Mouse (Mus musculus): ENCODE results near the gene Vsx1. TPM values are rescaled to one million over a fixed set of nuclear protein-coding genes. Genes with fewer than 3 reads are reported as not detected.

Gene Vsx1
- total and polyA plus RNA-seq, 3 experiments = 0.10 to 0.14 TPM; not detected in 1

- intact Hi-C loops (cut with DNase I) = no loop called here
- DNase-seq = peak in 1 of 2 experiments; percentile 49
Measured at GRCm38 (mm10) chr2:150669454-150670045, 19.6 kb downstream of the Vsx1 start.

GRCm38 (mm10) chr2:150668956-150669355 is 20.2 kb downstream of the Vsx1 start:
- Histone ChIP-seq H3K79me2 (replicated peaks; ENCODE audit: control insufficient read depth, insufficient read depth, low read length) (no peaks in the 10 kb centered on the region; the same call in 1 of the 2 replicates), H3K27me3 (ENCODE audit: control insufficient read depth, insufficient read depth, low read length) (no peaks in the 10 kb centered on the region), H3K4me1 (ENCODE audit: control insufficient read depth, insufficient read depth, low read length) (peaks cover 5% of the 10 kb centered on the region), H3K27ac (peak overlapping the region; percentile 84; the same call in 1 of the 2 replicates), H3K9ac (ENCODE audit: low read depth, low read length) (no peak overlapping the region), H3K4me3 (no peak overlapping the region), H3K36me3 (ENCODE audit: control insufficient read depth, insufficient read depth, low read length) (peaks cover 3% of the 10 kb centered on the region; the same call in 1 of the 2 replicates)
- intact Hi-C loops (cut with DNase I) = no loop called here
- TF ChIP-seq POLR2A (IDR thresholded peaks at IDR 0.05; ENCODE audit: insufficient read depth, low read depth, low read length) (no peak), CTCF (IDR thresholded peaks at IDR 0.05) (no peak), EP300 (IDR thresholded peaks at IDR 0.05; ENCODE audit: insufficient read depth, low read depth, low read length) (no peak)
- DNase-seq = no peak
- WGBS = 75% methylated on average over 5 of the region's 5 CpGs

More at GRCm38 (mm10) chr2:150669454-150670045, 19.6 kb downstream of the Vsx1 start:
- Histone ChIP-seq H3K27me3 (ENCODE audit: control insufficient read depth, insufficient read depth, low read length) (no peaks in the 10 kb centered on the region), H3K4me1 (ENCODE audit: control insufficient read depth, insufficient read depth, low read length) (peaks cover 5% of the 10 kb centered on the region), H3K4me3 (no peak overlapping the region), H3K79me2 (replicated peaks; ENCODE audit: control insufficient read depth, insufficient read depth, low read length) (no peaks in the 10 kb centered on the region; the same call in 1 of the 2 replicates), H3K27ac (no peak overlapping the region), H3K9ac (ENCODE audit: low read depth, low read length) (no peak overlapping the region), H3K36me3 (ENCODE audit: control insufficient read depth, insufficient read depth, low read length) (0 out of 2 replicates have a peak, but pooled peaks cover under 1% of the 10 kb centered on the region)
- no peak for TF ChIP-seq CTCF (IDR thresholded peaks at IDR 0.05)
- no peak for TF ChIP-seq POLR2A (IDR thresholded peaks at IDR 0.05; ENCODE audit: insufficient read depth, low read depth, low read length)
- TF ChIP-seq EP300 (IDR thresholded peaks at IDR 0.05; ENCODE audit: insufficient read depth, low read depth, low read length) = no peak
- WGBS = 58% methylated on average over 2 of the region's 2 CpGs

GRCm38 (mm10) chr2:150667820-150668766 is 21.1 kb downstream of the Vsx1 start, which contains the start of gene Acss1:
Gene Acss1 (minus strand): TSS chr2:150668500.
- H3K27me3 ChIP-seq (ENCODE audit: control insufficient read depth, insufficient read depth, low read length) = no peaks in the 10 kb centered on the region
- DNase-seq = peak; percentile 86
- intact Hi-C loops (cut with DNase I) = no loop called here
- H3K4me1 ChIP-seq (ENCODE audit: control insufficient read depth, insufficient read depth, low read length) = peaks cover 7% of the 10 kb centered on the region
- peak within 1 kb of the TSS; percentile 94 for H3K9ac ChIP-seq (ENCODE audit: low read depth, low read length)
- H3K27ac ChIP-seq = peak within 1 kb of the TSS; percentile 84
- peaks cover 6% of the 10 kb centered on the region; the same call in 1 of the 2 replicates for H3K36me3 ChIP-seq (ENCODE audit: control insufficient read depth, insufficient read depth, low read length)
- H3K79me2 ChIP-seq (replicated peaks; ENCODE audit: control insufficient read depth, insufficient read depth, low read length) = no peaks in the 10 kb centered on the region; the same call in 1 of the 2 replicates
- peak within 1 kb of the TSS; percentile 78 for H3K4me3 ChIP-seq
- TF ChIP-seq POLR2A (IDR thresholded peaks at IDR 0.05; ENCODE audit: insufficient read depth, low read depth, low read length) = peak; percentile 66
- no peak for TF ChIP-seq CTCF (IDR thresholded peaks at IDR 0.05)
- peak; percentile 2; the same call in 1 of the 2 replicates for TF ChIP-seq EP300 (IDR thresholded peaks at IDR 0.05; ENCODE audit: insufficient read depth, low read depth, low read length)
- WGBS = 2% methylated on average over 59 of the region's 61 CpGs

- Histone ChIP-seq H3K4me3 (peak overlapping the region; percentile 78), H3K27ac (peak overlapping the region; percentile 84), H3K9ac (ENCODE audit: low read depth, low read length) (peak overlapping the region; percentile 94), H3K27me3 (ENCODE audit: control insufficient read depth, insufficient read depth, low read length) (no peaks in the 10 kb centered on the region), H3K4me1 (ENCODE audit: control insufficient read depth, insufficient read depth, low read length) (peaks cover 10% of the 10 kb centered on the region), H3K79me2 (replicated peaks; ENCODE audit: control insufficient read depth, insufficient read depth, low read length) (no peaks in the 10 kb centered on the region; the same call in 1 of the 2 replicates), H3K36me3 (ENCODE audit: control insufficient read depth, insufficient read depth, low read length) (peaks cover 13% of the 10 kb centered on the region; the same call in 1 of the 2 replicates)
- intact Hi-C loops (cut with DNase I) = no loop called here
- 3% methylated on average over 17 of the region's 17 CpGs for WGBS
- DNase-seq = peak; percentile 49 to 56
- TF ChIP-seq CTCF (IDR thresholded peaks at IDR 0.05) = no peak
- no peak; the same call in 1 of the 2 replicates for TF ChIP-seq EP300 (IDR thresholded peaks at IDR 0.05; ENCODE audit: insufficient read depth, low read depth, low read length)
- no peak for TF ChIP-seq POLR2A (IDR thresholded peaks at IDR 0.05; ENCODE audit: insufficient read depth, low read depth, low read length)
Measured at GRCm38 (mm10) chr2:150667065-150667819, 21.9 kb downstream of the Vsx1 start.

DNA sequence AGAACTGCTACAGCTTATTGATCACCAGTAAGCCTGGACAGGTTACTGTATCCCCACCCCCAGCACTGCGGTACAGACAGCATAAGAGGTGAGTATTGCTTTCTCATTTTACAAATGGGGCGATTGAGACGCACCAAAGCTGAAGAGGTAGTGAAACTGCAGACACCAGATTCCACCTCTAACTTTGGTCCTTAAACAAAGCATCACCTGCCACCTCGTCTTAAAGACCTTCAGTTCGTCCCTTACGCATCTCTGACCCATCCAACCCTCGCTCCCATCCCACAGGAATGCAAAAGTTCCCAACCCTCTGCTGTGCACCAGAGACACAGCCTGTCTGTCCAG is 22.5 kb downstream of the Vsx1 start:
- Histone ChIP-seq H3K27ac (peak overlapping the region; percentile 84), H3K79me2 (replicated peaks; ENCODE audit: control insufficient read depth, insufficient read depth, low read length) (no peaks in the 10 kb centered on the region; the same call in 1 of the 2 replicates), H3K36me3 (ENCODE audit: control insufficient read depth, insufficient read depth, low read length) (peaks cover 19% of the 10 kb centered on the region; the same call in 1 of the 2 replicates), H3K4me1 (ENCODE audit: control insufficient read depth, insufficient read depth, low read length) (peaks cover 12% of the 10 kb centered on the region), H3K27me3 (ENCODE audit: control insufficient read depth, insufficient read depth, low read length) (no peaks in the 10 kb centered on the region), H3K9ac (ENCODE audit: low read depth, low read length) (peak overlapping the region; percentile 94), H3K4me3 (peak overlapping the region; percentile 78)
- 47% methylated on average over 7 of the region's 7 CpGs for WGBS
- intact Hi-C loops (cut with DNase I) = no loop called here
- TF ChIP-seq CTCF (IDR thresholded peaks at IDR 0.05) (no peak), POLR2A (IDR thresholded peaks at IDR 0.05; ENCODE audit: insufficient read depth, low read depth, low read length) (no peak), EP300 (IDR thresholded peaks at IDR 0.05; ENCODE audit: insufficient read depth, low read depth, low read length) (no peak)
- DNase-seq = no peak

Measured in heart, adult 2 months (tissue).